Mouse (Mus musculus): ENCODE results near the gene Irak4. TPM values are rescaled to one million over a fixed set of nuclear protein-coding genes. Genes with fewer than 3 reads are reported as not detected.

Gene Irak4
- polyA plus RNA-seq (2012) = 0.03 and 0.05 TPM in 2 replicates

- Histone ChIP-seq H3K27me3 (ENCODE audit: control insufficient read depth) (no peaks in the 10 kb centered on the region), H3K4me1 (ENCODE audit: control insufficient read depth) (peaks cover 22% of the 10 kb centered on the region), H3K36me3 (ENCODE audit: control insufficient read depth) (no peaks in the 10 kb centered on the region), H3K9me3 (ENCODE audit: control insufficient read depth, low read length) (no peaks in the 10 kb centered on the region), H3K4me3 (replicated peaks) (peak within 1 kb of the TSS; percentile 72)
- TF ChIP-seq GATA1 (IDR thresholded peaks at IDR 0.05; ENCODE audit: low read length) (no peak), TAL1 (IDR thresholded peaks at IDR 0.05; ENCODE audit: low read length) (no peak)
Observed at GRCm38 (mm10) chr15:94543409-94544051, at the start of gene Irak4, which contains the start of gene Pus7l. Gene Irak4 (plus strand): TSS chr15:94543643. Gene Pus7l (minus strand): TSS chr15:94543547.

GRCm38 (mm10) chr15:94494445-94494844, 49.0 kb upstream of the Irak4 start:
- H3K36me3 ChIP-seq (ENCODE audit: control insufficient read depth) = no peaks in the 10 kb centered on the region
- peaks cover 3% of the 10 kb centered on the region for H3K9me3 ChIP-seq (ENCODE audit: control insufficient read depth, low read length)
- no peaks in the 10 kb centered on the region for H3K4me1 ChIP-seq (ENCODE audit: control insufficient read depth)
- H3K27me3 ChIP-seq (ENCODE audit: control insufficient read depth) = no peaks in the 10 kb centered on the region
- H3K4me3 ChIP-seq (replicated peaks) = no peak overlapping the region
- TF ChIP-seq TAL1 (IDR thresholded peaks at IDR 0.05; ENCODE audit: low read length) = no peak
- no peak for TF ChIP-seq GATA1 (IDR thresholded peaks at IDR 0.05; ENCODE audit: low read length)

- TF ChIP-seq TAL1 (IDR thresholded peaks at IDR 0.05; ENCODE audit: low read length) (no peak), GATA1 (IDR thresholded peaks at IDR 0.05; ENCODE audit: low read length) (no peak)
- H3K9me3 ChIP-seq (ENCODE audit: control insufficient read depth, low read length) = peaks cover 3% of the 10 kb centered on the region
- no peaks in the 10 kb centered on the region for H3K36me3 ChIP-seq (ENCODE audit: control insufficient read depth)
- H3K4me3 ChIP-seq (replicated peaks) = no peak overlapping the region
- H3K4me1 ChIP-seq (ENCODE audit: control insufficient read depth) = no peaks in the 10 kb centered on the region
- no peaks in the 10 kb centered on the region for H3K27me3 ChIP-seq (ENCODE audit: control insufficient read depth)
Observed at GRCm38 (mm10) chr15:94495936-94496335, 47.5 kb upstream of the Irak4 start.

GRCm38 (mm10) chr15:94499260-94499659, 44.2 kb upstream of the Irak4 start:
- H3K27me3 ChIP-seq (ENCODE audit: control insufficient read depth) = no peaks in the 10 kb centered on the region
- no peaks in the 10 kb centered on the region for H3K36me3 ChIP-seq (ENCODE audit: control insufficient read depth)
- no peaks in the 10 kb centered on the region for H3K4me1 ChIP-seq (ENCODE audit: control insufficient read depth)
- H3K4me3 ChIP-seq (replicated peaks) = no peak overlapping the region
- TF ChIP-seq TAL1 (IDR thresholded peaks at IDR 0.05; ENCODE audit: low read length) (no peak), GATA1 (IDR thresholded peaks at IDR 0.05; ENCODE audit: low read length) (no peak)
- H3K9me3 ChIP-seq (ENCODE audit: control insufficient read depth, low read length) = peaks cover 6% of the 10 kb centered on the region; the same call in 1 of the 2 replicates

GRCm38 (mm10) chr15:94503451-94504215, 39.8 kb upstream of the Irak4 start:
- H3K27me3 ChIP-seq (ENCODE audit: control insufficient read depth) = no peaks in the 10 kb centered on the region
- peaks cover 11% of the 10 kb centered on the region for H3K9me3 ChIP-seq (ENCODE audit: control insufficient read depth, low read length)
- H3K4me1 ChIP-seq (ENCODE audit: control insufficient read depth) = no peaks in the 10 kb centered on the region
- no peak for TF ChIP-seq TAL1 (IDR thresholded peaks at IDR 0.05; ENCODE audit: low read length)
- TF ChIP-seq GATA1 (IDR thresholded peaks at IDR 0.05; ENCODE audit: low read length) = no peak
- H3K36me3 ChIP-seq (ENCODE audit: control insufficient read depth) = no peaks in the 10 kb centered on the region
- no peak overlapping the region for H3K4me3 ChIP-seq (replicated peaks)

GRCm38 (mm10) chr15:94517913-94518491, 25.4 kb upstream of the Irak4 start:
- H3K4me3 ChIP-seq (replicated peaks) = no peak overlapping the region
- H3K9me3 ChIP-seq (ENCODE audit: control insufficient read depth, low read length) = no peaks in the 10 kb centered on the region
- no peak for TF ChIP-seq GATA1 (IDR thresholded peaks at IDR 0.05; ENCODE audit: low read length)
- TF ChIP-seq TAL1 (IDR thresholded peaks at IDR 0.05; ENCODE audit: low read length) = no peak
- H3K27me3 ChIP-seq (ENCODE audit: control insufficient read depth) = no peaks in the 10 kb centered on the region; the same call in 1 of the 2 replicates
- peaks cover under 1% of the 10 kb centered on the region for H3K36me3 ChIP-seq (ENCODE audit: control insufficient read depth)
- H3K4me1 ChIP-seq (ENCODE audit: control insufficient read depth) = no peaks in the 10 kb centered on the region

- Histone ChIP-seq H3K9me3 (ENCODE audit: control insufficient read depth, low read length) (no peaks in the 10 kb centered on the region), H3K27me3 (ENCODE audit: control insufficient read depth) (no peaks in the 10 kb centered on the region; the same call in 1 of the 2 replicates), H3K36me3 (ENCODE audit: control insufficient read depth) (peaks cover 10% of the 10 kb centered on the region), H3K4me3 (replicated peaks) (no peak overlapping the region), H3K4me1 (ENCODE audit: control insufficient read depth) (no peaks in the 10 kb centered on the region)
- TF ChIP-seq TAL1 (IDR thresholded peaks at IDR 0.05; ENCODE audit: low read length) = no peak
- TF ChIP-seq GATA1 (IDR thresholded peaks at IDR 0.05; ENCODE audit: low read length) = no peak
Observed at GRCm38 (mm10) chr15:94520205-94520900, 23.1 kb upstream of the Irak4 start.

GRCm38 (mm10) chr15:94520959-94521358, 22.5 kb upstream of the Irak4 start:
- Histone ChIP-seq H3K4me1 (ENCODE audit: control insufficient read depth) (no peaks in the 10 kb centered on the region), H3K27me3 (ENCODE audit: control insufficient read depth) (no peaks in the 10 kb centered on the region; the same call in 1 of the 2 replicates), H3K4me3 (replicated peaks) (no peak overlapping the region), H3K9me3 (ENCODE audit: control insufficient read depth, low read length) (no peaks in the 10 kb centered on the region), H3K36me3 (ENCODE audit: control insufficient read depth) (peaks cover 10% of the 10 kb centered on the region)
- TF ChIP-seq TAL1 (IDR thresholded peaks at IDR 0.05; ENCODE audit: low read length) = no peak
- TF ChIP-seq GATA1 (IDR thresholded peaks at IDR 0.05; ENCODE audit: low read length) = no peak
